Mouse (Mus musculus): ENCODE measurements around the gene Hes7. TPM values are rescaled to one million over a fixed set of nuclear protein-coding genes. Genes with fewer than 3 reads are reported as not detected.

Hes7 gene
- polyA plus RNA-seq, 1 experiment: 7.5 TPM

GRCm38 (mm10) chr11:69105796-69106195 is 14.4 kb upstream of the Hes7 start:
- no peak for TF ChIP-seq FLI1 (IDR thresholded peaks at IDR 0.05; ENCODE audit: low read length)
- no peak for TF ChIP-seq GATA1 (IDR thresholded peaks at IDR 0.05; ENCODE audit: borderline replicate concordance, low read length)
- H3K4me1 ChIP-seq: peaks cover 85% of the 10 kb centered on the region
- peaks cover 93% of the 10 kb centered on the region for H3K36me3 ChIP-seq (replicated peaks; ENCODE audit: low read length)
- no peaks in the 10 kb centered on the region for H3K9me3 ChIP-seq
- no peaks in the 10 kb centered on the region for H3K27me3 ChIP-seq (replicated peaks)
- no peak overlapping the region for H3K4me3 ChIP-seq (replicated peaks)

- Histone ChIP-seq H3K36me3 (replicated peaks; ENCODE audit: low read length) (peaks cover 88% of the 10 kb centered on the region), H3K4me3 (replicated peaks) (no peak overlapping the region), H3K4me1 (peaks cover 85% of the 10 kb centered on the region), H3K9me3 (no peaks in the 10 kb centered on the region), H3K27me3 (replicated peaks) (no peaks in the 10 kb centered on the region)
- TF ChIP-seq FLI1 (IDR thresholded peaks at IDR 0.05; ENCODE audit: low read length) (no peak), GATA1 (IDR thresholded peaks at IDR 0.05; ENCODE audit: borderline replicate concordance, low read length) (no peak)
Measured at GRCm38 (mm10) chr11:69106299-69106698, 13.9 kb upstream of the Hes7 start.

- H3K36me3 ChIP-seq (replicated peaks; ENCODE audit: low read length): peaks cover 82% of the 10 kb centered on the region
- TF ChIP-seq GATA1 (IDR thresholded peaks at IDR 0.05; ENCODE audit: borderline replicate concordance, low read length) (no peak), FLI1 (IDR thresholded peaks at IDR 0.05; ENCODE audit: low read length) (no peak)
Measured at GRCm38 (mm10) chr11:69106842-69107241, 13.4 kb upstream of the Hes7 start.

GRCm38 (mm10) chr11:69107676-69108075 is 12.5 kb upstream of the Hes7 start:
- H3K4me1 ChIP-seq: peaks cover 85% of the 10 kb centered on the region
- peaks cover 74% of the 10 kb centered on the region for H3K36me3 ChIP-seq (replicated peaks; ENCODE audit: low read length)
- TF ChIP-seq FLI1 (IDR thresholded peaks at IDR 0.05; ENCODE audit: low read length) (no peak), GATA1 (IDR thresholded peaks at IDR 0.05; ENCODE audit: borderline replicate concordance, low read length) (no peak)
- H3K27me3 ChIP-seq (replicated peaks): peaks cover 2% of the 10 kb centered on the region
- H3K9me3 ChIP-seq: no peaks in the 10 kb centered on the region
- peak overlapping the region; percentile 14 for H3K4me3 ChIP-seq (replicated peaks)

More at GRCm38 (mm10) chr11:69106842-69107241, 13.4 kb upstream of the Hes7 start:
- no peak overlapping the region for H3K4me3 ChIP-seq (replicated peaks)
- no peaks in the 10 kb centered on the region for H3K27me3 ChIP-seq (replicated peaks)
- no peaks in the 10 kb centered on the region for H3K9me3 ChIP-seq
- H3K4me1 ChIP-seq: peaks cover 85% of the 10 kb centered on the region

GRCm38 (mm10) chr11:69108223-69108622 is 12.0 kb upstream of the Hes7 start:
- H3K36me3 ChIP-seq (replicated peaks; ENCODE audit: low read length): peaks cover 68% of the 10 kb centered on the region

GRCm38 (mm10) chr11:69109032-69109900 is 10.9 kb upstream of the Hes7 start:
- Histone ChIP-seq H3K36me3 (replicated peaks; ENCODE audit: low read length) (peaks cover 58% of the 10 kb centered on the region), H3K9me3 (no peaks in the 10 kb centered on the region), H3K4me1 (peaks cover 85% of the 10 kb centered on the region), H3K27me3 (replicated peaks) (peaks cover 2% of the 10 kb centered on the region), H3K4me3 (replicated peaks) (no peak overlapping the region)
- TF ChIP-seq FLI1 (IDR thresholded peaks at IDR 0.05; ENCODE audit: low read length): no peak
- TF ChIP-seq GATA1 (IDR thresholded peaks at IDR 0.05; ENCODE audit: borderline replicate concordance, low read length): no peak

More at GRCm38 (mm10) chr11:69108223-69108622, 12.0 kb upstream of the Hes7 start:
- H3K9me3 ChIP-seq: no peaks in the 10 kb centered on the region
- no peak overlapping the region for H3K4me3 ChIP-seq (replicated peaks)
- H3K27me3 ChIP-seq (replicated peaks): peaks cover 2% of the 10 kb centered on the region
- TF ChIP-seq FLI1 (IDR thresholded peaks at IDR 0.05; ENCODE audit: low read length): no peak
- peaks cover 85% of the 10 kb centered on the region for H3K4me1 ChIP-seq

GRCm38 (mm10) chr11:69110319-69111046 is 9.7 kb upstream of the Hes7 start:
- H3K4me3 ChIP-seq (replicated peaks): peak overlapping the region; percentile 90
- H3K27me3 ChIP-seq (replicated peaks): peaks cover 2% of the 10 kb centered on the region
- H3K4me1 ChIP-seq: peaks cover 85% of the 10 kb centered on the region
- TF ChIP-seq GATA1 (IDR thresholded peaks at IDR 0.05; ENCODE audit: borderline replicate concordance, low read length) (no peak), FLI1 (IDR thresholded peaks at IDR 0.05; ENCODE audit: low read length) (no peak)
- peaks cover 46% of the 10 kb centered on the region for H3K36me3 ChIP-seq (replicated peaks; ENCODE audit: low read length)
- no peaks in the 10 kb centered on the region for H3K9me3 ChIP-seq

GRCm38 (mm10) chr11:69111051-69111810 is 9.0 kb upstream of the Hes7 start:
- H3K27me3 ChIP-seq (replicated peaks): peaks cover 2% of the 10 kb centered on the region
- H3K4me3 ChIP-seq (replicated peaks): peak overlapping the region; percentile 90
- no peaks in the 10 kb centered on the region for H3K9me3 ChIP-seq
- TF ChIP-seq FLI1 (IDR thresholded peaks at IDR 0.05; ENCODE audit: low read length) (no peak), GATA1 (IDR thresholded peaks at IDR 0.05; ENCODE audit: borderline replicate concordance, low read length) (no peak)
- H3K4me1 ChIP-seq: peaks cover 83% of the 10 kb centered on the region
- peaks cover 38% of the 10 kb centered on the region for H3K36me3 ChIP-seq (replicated peaks; ENCODE audit: low read length)

GRCm38 (mm10) chr11:69111865-69112264 is 8.3 kb upstream of the Hes7 start:
- no peaks in the 10 kb centered on the region for H3K9me3 ChIP-seq
- peaks cover 87% of the 10 kb centered on the region for H3K4me1 ChIP-seq
- TF ChIP-seq FLI1 (IDR thresholded peaks at IDR 0.05; ENCODE audit: low read length) (no peak), GATA1 (IDR thresholded peaks at IDR 0.05; ENCODE audit: borderline replicate concordance, low read length) (no peak)
- peaks cover 2% of the 10 kb centered on the region for H3K27me3 ChIP-seq (replicated peaks)
- peak overlapping the region; percentile 33 for H3K4me3 ChIP-seq (replicated peaks)
- peaks cover 32% of the 10 kb centered on the region for H3K36me3 ChIP-seq (replicated peaks; ENCODE audit: low read length)

All from megakaryocyte, embryonic 14.5 days (primary cell).